In genomic region chr5:46901909-46902308, GRCm38 (mm10) we compare ENCODE assay signal across 16 mouse cellular contexts.
DNase-seq lines count a peak whose midpoint lies in the region; ATAC-seq and TF ChIP-seq lines count a peak whose summit lies in the region.
"Had no signal": no experiment of that assay in that cellular context is flagged by ENCODE, and none has a peak within 500 bp of the region (broad histone marks: within the 10 kb centered on the region; RNA-seq: fewer than 3 reads in every experiment).

No protein-coding gene starts in this region.

- peak; percentile 13 for DNase-seq in kidney, adult 9 months
- no peak for DNase-seq in kidney, postnatal 25 days
- peak; percentile 21 for DNase-seq in MEL-GATA-1-ER (ENCODE audit: extremely low read depth, low read depth)
- DNase-seq in lung, postnatal 36 days: peak; percentile 9
- DNase-seq in neural tube, embryonic 10.5 days (ENCODE audit: extremely low spot score, low spot score): no peak
- no peak for DNase-seq in heart, adult 2 months
- no peak for DNase-seq in gastrocnemius, adult 18-20 months (ENCODE audit: low spot score)
- DNase-seq: heart, postnatal 14 days; thymus, adult 18-20 months had no signal

- no peak overlapping the region for H3K4me2 ChIP-seq in intestine, embryonic 16.5 days (ENCODE audit: low read depth, low read length)
- H3K4me2 ChIP-seq: embryonic facial prominence, embryonic 12.5 days; midbrain, embryonic 15.5 days; neural tube, embryonic 13.5 days had no signal

- H3K36me3 ChIP-seq in intestine, embryonic 16.5 days (ENCODE audit: control insufficient read depth, insufficient read depth, low read length): no peaks in the 10 kb centered on the region
- H3K36me3 ChIP-seq in heart, adult 2 months (ENCODE audit: control insufficient read depth, insufficient read depth, low read length): no peaks in the 10 kb centered on the region
- H3K36me3 ChIP-seq: embryonic facial prominence, embryonic 12.5 days; forebrain, embryonic 10.5 days; midbrain, embryonic 15.5 days; neural tube, embryonic 13.5 days had no signal

- no peak for TF ChIP-seq CTCF in heart, adult 2 months (IDR thresholded peaks at IDR 0.05)

- WGBS in intestine, embryonic 16.5 days: 80% methylated on average over 2 of the region's 2 CpGs
- WGBS in heart, adult 2 months: 58% methylated on average over 2 of the region's 2 CpGs

- no peaks in the 10 kb centered on the region for H3K79me2 ChIP-seq in heart, adult 2 months (replicated peaks; ENCODE audit: control insufficient read depth, insufficient read depth, low read length)

- H3K9ac ChIP-seq in intestine, embryonic 16.5 days (ENCODE audit: low read depth, low read length): no peak overlapping the region
- H3K9ac ChIP-seq in heart, adult 2 months (ENCODE audit: low read depth, low read length): no peak overlapping the region
- H3K9ac ChIP-seq: embryonic facial prominence, embryonic 12.5 days; midbrain, embryonic 15.5 days; neural tube, embryonic 13.5 days had no signal

- H3K27ac ChIP-seq in intestine, embryonic 16.5 days (ENCODE audit: low read length): no peak overlapping the region
- H3K27ac ChIP-seq in heart, adult 2 months: no peak overlapping the region
- H3K27ac ChIP-seq: embryonic facial prominence, embryonic 12.5 days; forebrain, embryonic 10.5 days; layer of hippocampus, adult 2 months; midbrain, embryonic 15.5 days; neural tube, embryonic 13.5 days had no signal

- intact Hi-C loops in heart, adult 2 months (cut with DNase I): no loop called here

- no peak overlapping the region for H3K4me3 ChIP-seq in intestine, embryonic 16.5 days (ENCODE audit: low read length)
- H3K4me3 ChIP-seq in heart, adult 2 months: no peak overlapping the region
- H3K4me3 ChIP-seq: embryonic facial prominence, embryonic 12.5 days; forebrain, embryonic 10.5 days; layer of hippocampus, adult 2 months; midbrain, embryonic 15.5 days; neural tube, embryonic 13.5 days had no signal

- no peaks in the 10 kb centered on the region for H3K27me3 ChIP-seq in intestine, embryonic 16.5 days (replicated peaks; ENCODE audit: control insufficient read depth, insufficient read depth, low read length)
- no peaks in the 10 kb centered on the region for H3K27me3 ChIP-seq in heart, adult 2 months (ENCODE audit: control insufficient read depth, insufficient read depth, low read length)
- H3K27me3 ChIP-seq: embryonic facial prominence, embryonic 12.5 days; midbrain, embryonic 15.5 days; neural tube, embryonic 13.5 days; Patski had no signal

- TF ChIP-seq EP300 in heart, adult 2 months (IDR thresholded peaks at IDR 0.05; ENCODE audit: insufficient read depth, low read depth, low read length): no peak

- ATAC-seq in intestine, embryonic 16.5 days: peak; percentile 96
- ATAC-seq: midbrain, embryonic 15.5 days; Patski had no signal

- H3K9me3 ChIP-seq in intestine, embryonic 16.5 days (ENCODE audit: control insufficient read depth, low read length): no peaks in the 10 kb centered on the region
- H3K9me3 ChIP-seq: embryonic facial prominence, embryonic 12.5 days; forebrain, embryonic 10.5 days; midbrain, embryonic 15.5 days; neural tube, embryonic 13.5 days had no signal

- TF ChIP-seq POLR2A in heart, adult 2 months (IDR thresholded peaks at IDR 0.05; ENCODE audit: insufficient read depth, low read depth, low read length): no peak

- H3K4me1 ChIP-seq in intestine, embryonic 16.5 days (ENCODE audit: control insufficient read depth, insufficient read depth, low read length): no peaks in the 10 kb centered on the region
- H3K4me1 ChIP-seq in heart, adult 2 months (ENCODE audit: control insufficient read depth, insufficient read depth, low read length): no peaks in the 10 kb centered on the region
- H3K4me1 ChIP-seq: embryonic facial prominence, embryonic 12.5 days; midbrain, embryonic 15.5 days; neural tube, embryonic 13.5 days had no signal

Comparison
In these comparisons a context has a peak if more than half of its experiments do, and no peak if none do; other contexts are left out.
1. DNase-seq: peak in kidney, adult 9 months (single experiment), MEL-GATA-1-ER (single experiment) and lung, postnatal 36 days (single experiment); none in kidney, postnatal 25 days (0 of 2), neural tube, embryonic 10.5 days (single experiment), heart, adult 2 months (0 of 2) and gastrocnemius, adult 18-20 months (single experiment).